Mouse (Mus musculus) frontal cortex, postnatal 10 days (tissue): ENCODE measurements around the gene Mydgf.

ENCODE experiments used
- DNase-seq, 2 experiments: peaks; one replicate each; pipeline ENCODE4 v3.0.0; 2022; ENCODE audit warnings: low spot score in 2 of 2, mixed read lengths in 1 of 2

Mydgf gene

GRCm38 (mm10) chr17:56183658-56184103 lies at the start of gene Mydgf:
Gene Mydgf (minus strand): TSS chr17:56183920.
- peak; percentile 91 to 96 for DNase-seq

- DNase-seq = no peak
Observed at GRCm38 (mm10) chr17:56233389-56233788, 49.7 kb upstream of the Mydgf start.

- DNase-seq = peak; percentile 68 to 85
Observed at GRCm38 (mm10) chr17:56229943-56230342, 46.2 kb upstream of the Mydgf start.

GRCm38 (mm10) chr17:56226566-56226965 lies 42.8 kb upstream of the Mydgf start:
- no peak for DNase-seq

- no peak for DNase-seq
Observed at GRCm38 (mm10) chr17:56224916-56225315, 41.2 kb upstream of the Mydgf start.

- DNase-seq = no peak
Observed at GRCm38 (mm10) chr17:56219805-56220204, 36.1 kb upstream of the Mydgf start.

- DNase-seq = no peak
Observed at GRCm38 (mm10) chr17:56219251-56219650, 35.5 kb upstream of the Mydgf start.

- peak; percentile 90 to 92 for DNase-seq
Observed at GRCm38 (mm10) chr17:56218377-56219191, 34.9 kb upstream of the Mydgf start, which contains the start of gene Dpp9. Gene Dpp9 (minus strand): TSS chr17:56218905.

- no peak for DNase-seq
Observed at GRCm38 (mm10) chr17:56217670-56218069, 34.0 kb upstream of the Mydgf start.

GRCm38 (mm10) chr17:56214229-56214628 lies 30.5 kb upstream of the Mydgf start:
- DNase-seq = no peak

GRCm38 (mm10) chr17:56212676-56213075 lies 29.0 kb upstream of the Mydgf start:
- DNase-seq = no peak

- DNase-seq = no peak
Observed at GRCm38 (mm10) chr17:56211090-56211489, 27.4 kb upstream of the Mydgf start.

GRCm38 (mm10) chr17:56208821-56209220 lies 25.1 kb upstream of the Mydgf start:
- no peak for DNase-seq

- DNase-seq = no peak
Observed at GRCm38 (mm10) chr17:56207963-56208530, 24.3 kb upstream of the Mydgf start.

- no peak for DNase-seq
Observed at GRCm38 (mm10) chr17:56206986-56207674, 23.4 kb upstream of the Mydgf start.

- no peak for DNase-seq
Observed at GRCm38 (mm10) chr17:56206276-56206884, 22.7 kb upstream of the Mydgf start.

GRCm38 (mm10) chr17:56203729-56204128 lies 20.0 kb upstream of the Mydgf start:
- DNase-seq = no peak

GRCm38 (mm10) chr17:56202476-56202875 lies 18.8 kb upstream of the Mydgf start:
- DNase-seq = no peak

GRCm38 (mm10) chr17:56201642-56202041 lies 17.9 kb upstream of the Mydgf start:
- no peak for DNase-seq

GRCm38 (mm10) chr17:56200586-56200985 lies 16.9 kb upstream of the Mydgf start:
- no peak for DNase-seq

GRCm38 (mm10) chr17:56196860-56197259 lies 13.1 kb upstream of the Mydgf start:
- no peak for DNase-seq

GRCm38 (mm10) chr17:56194765-56195164 lies 11.0 kb upstream of the Mydgf start:
- DNase-seq = no peak
